Mouse (Mus musculus): ENCODE data around the gene Slc35e1.

GRCm38 (mm10) chr8:72485456-72486199 lies 6.8 kb downstream of the Slc35e1 start:
- TF ChIP-seq POLR2A (IDR thresholded peaks at IDR 0.05; ENCODE audit: borderline replicate concordance, extremely low read depth, insufficient read depth, insufficient read length, poor library complexity, severe bottlenecking) (no peak), CTCF (IDR thresholded peaks at IDR 0.05; ENCODE audit: borderline replicate concordance, extremely low read depth, insufficient read depth, insufficient read length) (no peak)
